9 mouse cellular contexts compared by ENCODE assay signal in genomic region chr7:66966541-66967205, GRCm38 (mm10).
DNase-seq lines count a peak whose midpoint lies in the region; ATAC-seq lines count a peak whose summit lies in the region.
"Had no signal": no experiment of that assay in that cellular context is flagged by ENCODE, and none has a peak within 500 bp of the region (broad histone marks: within the 10 kb centered on the region; RNA-seq: fewer than 3 reads in every experiment).

No protein-coding gene starts in this region.

- DNase-seq in liver, embryonic 11.5 days (ENCODE audit: low spot score) = no peak
- no peak for DNase-seq in liver
- DNase-seq in limb, embryonic 11.5 days (ENCODE audit: low spot score) = peak; percentile 36
- DNase-seq in retina, embryonic 14.5 days (ENCODE audit: low spot score) = peak; percentile 73
- DNase-seq in spleen, postnatal 10 days (ENCODE audit: low spot score in 2 of 2) = no peak
- DNase-seq in layer of hippocampus, adult 8-10 months (ENCODE audit: low spot score in 2 of 2) = no peak
- DNase-seq: liver, postnatal 0 days had no signal

- ATAC-seq in liver, embryonic 11.5 days (replicated peaks; ENCODE audit: low FRiP score) = no peak
- peak; percentile 44; the same call in 1 of the 2 replicates for ATAC-seq in forebrain, embryonic 12.5 days (ENCODE audit: low FRiP score)
- ATAC-seq in limb, embryonic 11.5 days (ENCODE audit: insufficient number of reproducible peaks, low FRiP score, low TSS enrichment, low read depth) = peak; percentile 42; the same call in 1 of the 2 replicates
- ATAC-seq: liver, postnatal 0 days had no signal

- H3K27ac ChIP-seq in liver, embryonic 11.5 days (ENCODE audit: low read depth, low read length) = 0 out of 2 replicates have a peak overlapping the region, but pooled peaks have one; percentile 34
- no peak overlapping the region for H3K27ac ChIP-seq in forebrain, embryonic 12.5 days
- H3K27ac ChIP-seq in limb, embryonic 11.5 days (replicated peaks; ENCODE audit: low read depth, low read length) = peak overlapping the region; percentile 58

- H3K27me3 ChIP-seq in liver, embryonic 11.5 days (replicated peaks; ENCODE audit: control insufficient read depth, insufficient read depth, low read length) = no peaks in the 10 kb centered on the region
- H3K27me3 ChIP-seq in forebrain, embryonic 12.5 days = no peaks in the 10 kb centered on the region
- no peaks in the 10 kb centered on the region for H3K27me3 ChIP-seq in limb, embryonic 11.5 days (ENCODE audit: control insufficient read depth, insufficient read depth, low read length)

- WGBS in liver, embryonic 11.5 days = 64% methylated on average over 6 of the region's 6 CpGs
- 55% methylated on average over 6 of the region's 6 CpGs for WGBS in forebrain, embryonic 12.5 days
- 41% methylated on average over 6 of the region's 6 CpGs for WGBS in limb, embryonic 11.5 days

- no peak overlapping the region for H3K4me3 ChIP-seq in liver, embryonic 11.5 days (ENCODE audit: low read depth, low read length)
- no peak overlapping the region for H3K4me3 ChIP-seq in forebrain, embryonic 12.5 days (replicated peaks)
- no peak overlapping the region for H3K4me3 ChIP-seq in limb, embryonic 11.5 days (ENCODE audit: low read depth, low read length)

- H3K9me3 ChIP-seq in liver, embryonic 11.5 days (ENCODE audit: control insufficient read depth, low read length) = no peaks in the 10 kb centered on the region
- H3K9me3 ChIP-seq in forebrain, embryonic 12.5 days = no peaks in the 10 kb centered on the region
- H3K9me3 ChIP-seq in limb, embryonic 11.5 days (ENCODE audit: control insufficient read depth, low read length) = no peaks in the 10 kb centered on the region

- H3K9ac ChIP-seq in liver, embryonic 11.5 days (ENCODE audit: low read depth, low read length) = no peak overlapping the region
- H3K9ac ChIP-seq in forebrain, embryonic 12.5 days = no peak overlapping the region
- H3K9ac ChIP-seq in limb, embryonic 11.5 days (ENCODE audit: low read length) = no peak overlapping the region
- H3K9ac ChIP-seq: liver, postnatal 0 days had no signal

- no peak overlapping the region for H3K4me2 ChIP-seq in liver, embryonic 11.5 days
- H3K4me2 ChIP-seq in forebrain, embryonic 12.5 days = no peak overlapping the region
- H3K4me2 ChIP-seq in limb, embryonic 11.5 days (ENCODE audit: low read depth, severe bottlenecking) = no peak overlapping the region

- H3K4me1 ChIP-seq in liver, embryonic 11.5 days (replicated peaks; ENCODE audit: control insufficient read depth, insufficient read depth, low read length) = peaks cover 24% of the 10 kb centered on the region
- H3K4me1 ChIP-seq in forebrain, embryonic 12.5 days = peaks cover 15% of the 10 kb centered on the region
- H3K4me1 ChIP-seq in limb, embryonic 11.5 days (ENCODE audit: control insufficient read depth, insufficient read depth, low read length) = peaks cover 35% of the 10 kb centered on the region

- no peaks in the 10 kb centered on the region for H3K36me3 ChIP-seq in liver, embryonic 11.5 days (ENCODE audit: control insufficient read depth, insufficient read depth, low read length)
- no peaks in the 10 kb centered on the region for H3K36me3 ChIP-seq in forebrain, embryonic 12.5 days (replicated peaks)
- no peaks in the 10 kb centered on the region for H3K36me3 ChIP-seq in limb, embryonic 11.5 days (ENCODE audit: control insufficient read depth, insufficient read depth, low read length)
- H3K36me3 ChIP-seq: G1E had no signal

Comparison
In these comparisons a context has a peak if more than half of its experiments do, and no peak if none do; other contexts are left out.
1. DNase-seq: peak in limb, embryonic 11.5 days (single experiment) and retina, embryonic 14.5 days (single experiment); none in liver, embryonic 11.5 days (single experiment), liver (single experiment), spleen, postnatal 10 days (0 of 2) and layer of hippocampus, adult 8-10 months (0 of 2).